Mouse (Mus musculus) cerebellum, adult 11-12 months (tissue): ENCODE measurements around the gene Mef2d.
"Not testable (repeated sequence)": the region's sequence is repeated elsewhere in the genome, so short reads cannot be mapped to it uniquely, and the experiment has no call there.

ENCODE experiments used
- DNase-seq: peaks from one replicate; pipeline ENCODE4 v3.0.0; 2022

Mef2d gene

DNA sequence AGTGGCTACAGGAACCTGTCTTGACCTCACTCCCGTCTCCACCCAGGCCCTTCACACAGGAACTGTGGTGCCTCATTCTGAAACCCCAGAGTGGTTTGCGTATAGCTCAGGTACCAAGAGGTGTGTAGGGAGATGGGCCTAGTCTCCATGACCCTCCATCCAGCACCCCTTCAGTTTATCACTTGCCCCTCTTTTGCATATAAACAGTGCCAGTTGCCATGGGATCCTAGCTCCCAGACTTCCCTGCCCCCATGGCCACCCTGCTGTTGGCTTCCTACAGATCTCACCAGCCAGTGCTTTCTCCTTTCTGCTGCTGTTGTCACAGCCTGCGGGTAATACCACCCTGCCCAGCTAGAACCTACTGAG, 8.8 kb downstream of the Mef2d start:
- no peak for DNase-seq

GRCm38 (mm10) chr3:88152056-88152455, 9.9 kb downstream of the Mef2d start:
- peak; percentile 85 for DNase-seq

GRCm38 (mm10) chr3:88153290-88154011, 11.3 kb downstream of the Mef2d start:
- no peak for DNase-seq

GRCm38 (mm10) chr3:88154236-88154635, 12.1 kb downstream of the Mef2d start:
- DNase-seq = no peak

DNA sequence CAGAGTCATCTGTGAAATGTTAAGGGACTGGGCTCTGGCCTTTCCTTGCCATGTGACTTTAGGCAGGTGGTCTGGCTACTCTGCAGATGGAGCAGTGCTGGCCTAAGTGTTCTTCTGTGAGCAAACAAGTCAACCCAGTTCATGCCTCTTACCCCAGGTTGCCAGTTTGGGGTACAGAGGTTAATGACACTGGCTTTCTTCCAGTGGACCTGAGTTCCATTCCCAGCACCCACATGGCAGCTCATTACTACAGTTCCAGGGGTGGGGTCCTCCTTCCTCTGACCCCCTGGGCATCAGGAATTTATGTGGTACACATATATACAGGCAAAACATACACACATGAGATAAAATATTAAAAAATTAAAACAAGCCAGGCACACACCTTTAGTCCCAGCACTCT, 14.6 kb downstream of the Mef2d start:
- DNase-seq = no peak

GRCm38 (mm10) chr3:88157771-88158597, 15.8 kb downstream of the Mef2d start:
- no peak for DNase-seq

GRCm38 (mm10) chr3:88158991-88159390, 16.8 kb downstream of the Mef2d start:
- peak; percentile 29 for DNase-seq

GRCm38 (mm10) chr3:88160856-88161255, 18.7 kb downstream of the Mef2d start:
- DNase-seq = no peak

DNA sequence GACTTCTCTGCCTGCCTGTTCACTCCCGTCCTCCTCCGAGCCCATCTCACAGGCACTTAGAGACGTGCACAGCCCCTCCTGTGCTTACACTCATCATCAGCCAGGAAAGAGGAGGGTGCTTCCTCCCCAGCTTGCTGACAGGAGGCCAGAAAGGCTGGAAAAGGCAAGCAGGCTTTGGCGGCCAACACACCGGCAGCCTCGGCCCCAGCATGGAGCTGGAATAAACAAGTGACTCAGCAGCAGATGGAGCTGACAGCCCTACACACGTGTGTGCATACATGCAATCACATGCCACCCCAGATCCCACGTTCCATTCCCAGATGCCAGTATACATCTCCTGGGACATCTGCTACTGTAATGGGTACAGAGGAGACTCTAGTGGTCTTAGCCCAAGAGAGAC, 20.1 kb downstream of the Mef2d start:
- DNase-seq = peak; percentile 94

GRCm38 (mm10) chr3:88162811-88163210, 20.6 kb downstream of the Mef2d start:
- DNase-seq = peak; percentile 45

- DNase-seq = peak; percentile 46
These were observed 21.7 kb downstream of the Mef2d start for GRCm38 (mm10) chr3:88163847-88164246.

DNA sequence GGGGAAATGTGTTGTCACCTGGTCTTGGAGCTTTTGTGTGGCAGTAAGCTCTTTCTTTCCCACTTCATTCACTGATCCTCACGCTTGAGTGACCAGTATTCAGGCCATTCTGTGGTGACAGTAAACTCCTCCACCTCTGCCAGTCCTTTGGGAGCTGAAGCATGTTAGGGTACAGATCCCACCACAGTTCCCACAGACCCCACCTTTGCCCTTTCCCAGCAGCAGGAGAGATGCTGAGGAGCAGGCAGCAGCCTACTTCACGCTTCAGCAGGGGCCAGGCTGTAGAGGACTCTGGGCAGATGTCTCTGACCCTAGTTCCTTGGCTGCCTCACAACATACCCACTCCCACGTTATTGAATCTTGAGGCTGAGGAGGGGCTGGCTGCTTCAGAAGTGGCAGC, 22.1 kb downstream of the Mef2d start:
- peak; percentile 25 for DNase-seq

DNA sequence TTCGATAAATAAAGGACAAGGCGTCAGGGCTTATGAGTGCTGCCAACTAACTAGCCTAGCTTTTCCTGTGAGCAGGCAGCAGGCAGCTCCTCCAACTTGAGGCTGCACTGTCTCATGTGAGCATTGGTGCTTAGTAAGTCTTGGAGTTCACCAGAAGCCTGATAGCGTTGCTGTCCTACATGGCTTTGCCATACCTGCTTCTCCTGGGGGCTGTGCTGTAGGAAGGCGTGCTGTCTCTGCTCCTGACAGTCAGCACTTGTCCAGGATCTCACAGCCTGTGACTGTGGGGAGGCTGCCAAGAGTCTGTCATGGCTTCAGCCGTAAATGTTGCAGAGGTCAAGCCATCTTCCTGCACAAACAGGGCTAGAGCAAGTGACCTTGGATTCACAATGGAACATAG, 23.9 kb downstream of the Mef2d start:
- DNase-seq = peak; percentile 54

- peak; percentile 18 for DNase-seq
These were observed 28.2 kb downstream of the Mef2d start for GRCm38 (mm10) chr3:88170361-88170760.

DNA sequence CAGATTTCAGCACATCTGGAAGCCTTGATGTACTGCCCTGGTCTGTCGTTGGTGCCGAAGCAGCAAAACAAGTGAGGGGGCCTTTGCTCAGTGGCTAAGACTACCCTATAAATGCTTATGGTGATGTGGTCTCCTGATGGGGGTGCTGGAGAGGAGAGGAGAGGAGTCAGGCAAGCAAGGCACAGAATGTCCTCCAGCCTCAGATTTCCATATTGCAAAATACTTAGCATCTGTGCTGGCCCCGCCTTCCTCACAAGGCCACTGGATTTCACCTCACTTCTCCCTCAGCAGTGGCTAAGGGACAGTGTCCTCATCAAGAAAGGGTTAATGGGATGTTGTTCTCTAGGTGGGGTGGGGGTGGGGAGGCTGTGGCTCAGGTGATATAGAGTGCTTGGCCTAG, 30.3 kb downstream of the Mef2d start:
- DNase-seq = no peak

DNA sequence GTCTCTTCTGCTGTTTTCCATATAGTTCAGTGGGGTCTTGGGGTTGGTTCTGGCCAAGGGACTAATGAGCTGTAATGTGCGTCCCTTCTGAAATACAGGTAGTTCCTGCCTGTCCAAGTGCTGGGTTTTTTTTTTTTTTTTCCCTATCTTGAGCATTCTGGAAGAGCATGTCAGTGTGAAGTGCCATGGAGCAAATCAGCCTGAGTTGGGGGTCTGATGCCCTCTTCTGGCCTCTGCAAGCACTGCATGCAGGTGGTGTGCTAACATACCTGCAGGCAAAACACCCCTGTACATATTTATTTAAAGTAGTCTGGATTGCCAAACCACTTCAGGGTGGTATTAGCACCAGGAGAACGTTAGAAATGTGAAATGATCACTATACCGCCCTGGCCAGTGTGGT, 31.2 kb downstream of the Mef2d start:
- peak; percentile 74 for DNase-seq

DNA sequence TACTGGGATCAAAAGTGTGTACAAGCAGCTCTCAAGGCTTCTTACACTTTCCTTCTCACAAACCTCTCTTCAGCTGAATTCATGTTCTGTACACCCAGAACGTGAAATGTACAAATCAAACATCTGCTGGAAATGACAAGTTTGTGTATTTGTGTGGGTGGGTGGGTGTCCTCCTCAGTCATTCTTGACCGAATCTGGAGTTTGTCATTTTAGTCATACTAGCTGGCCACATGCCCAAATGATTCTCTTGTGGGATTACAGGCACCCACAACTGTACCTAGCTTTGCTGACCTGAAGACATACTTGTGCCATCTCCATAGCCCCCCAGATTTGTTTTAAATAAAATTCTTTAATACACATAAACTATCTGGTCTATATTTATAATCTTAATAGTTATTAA, 32.7 kb downstream of the Mef2d start:
- no peak for DNase-seq

DNA sequence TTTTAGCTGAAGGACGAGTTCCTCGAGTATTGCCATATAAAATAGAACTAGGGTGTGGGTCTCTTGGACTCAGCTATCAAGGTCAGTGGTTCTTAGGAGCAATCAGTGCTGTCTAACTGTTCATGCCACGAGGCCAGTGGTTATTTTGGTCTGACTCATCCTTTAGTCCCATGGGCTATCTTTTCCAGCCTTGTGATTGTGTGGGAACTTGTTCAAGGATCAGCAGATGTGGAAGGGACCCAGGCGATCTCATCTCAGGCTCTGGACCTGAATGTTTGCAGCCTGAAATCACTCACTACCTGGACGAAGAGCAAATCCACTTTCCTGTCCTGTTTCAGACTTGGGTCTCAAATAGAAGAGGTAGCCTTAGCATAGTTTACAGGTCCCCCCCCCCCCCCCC, 34.9 kb downstream of the Mef2d start:
- DNase-seq = peak; percentile 59

- DNase-seq = peak; percentile 100
These were observed 35.6 kb downstream of the Mef2d start for GRCm38 (mm10) chr3:88177562-88178345.

- not testable (repeated sequence) for DNase-seq
These were observed 36.2 kb downstream of the Mef2d start for GRCm38 (mm10) chr3:88178346-88178733.

GRCm38 (mm10) chr3:88178986-88179385, 36.8 kb downstream of the Mef2d start:
- peak; percentile 46 for DNase-seq

DNA sequence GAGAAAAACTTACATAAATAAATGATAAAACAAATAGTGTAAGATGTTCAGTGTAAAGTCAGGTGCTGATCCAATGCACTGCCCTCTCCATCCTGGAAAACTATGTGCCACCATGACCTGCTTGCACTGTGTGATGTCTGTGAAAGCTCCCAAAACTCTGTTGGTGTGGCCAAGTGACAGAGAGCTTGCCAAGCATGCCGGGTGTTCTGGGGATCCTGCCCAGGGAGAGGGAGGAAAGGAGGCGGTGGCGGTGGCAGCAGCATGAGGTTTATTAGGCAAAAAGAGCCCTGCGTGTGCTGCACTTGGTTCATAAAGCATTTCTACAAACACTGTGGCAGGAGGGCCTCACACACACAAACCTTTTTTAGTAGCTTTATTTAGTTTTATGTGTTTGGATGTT, 39.2 kb downstream of the Mef2d start:
- peak; percentile 80 for DNase-seq

- no peak for DNase-seq
These were observed 44.3 kb downstream of the Mef2d start for GRCm38 (mm10) chr3:88186424-88186823.

DNA sequence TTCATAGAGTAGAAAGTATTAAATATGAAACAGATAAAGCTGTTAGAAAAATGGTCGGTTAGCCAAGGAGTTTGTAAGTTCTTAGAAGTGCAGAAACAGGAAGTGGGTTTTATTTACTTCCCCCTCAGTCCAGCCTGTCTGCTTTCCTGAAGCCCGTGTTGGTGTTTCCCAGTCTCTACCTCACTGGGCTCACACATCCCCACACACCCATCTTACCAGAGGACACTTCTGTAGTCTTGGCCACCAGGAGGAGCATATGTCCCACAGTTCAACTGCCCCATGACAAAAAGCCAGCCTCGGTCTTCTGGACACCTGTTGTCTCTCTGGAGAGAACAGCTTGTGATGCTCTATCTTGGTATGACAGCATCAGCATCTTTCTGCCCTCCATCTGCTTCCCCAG, 49.0 kb downstream of the Mef2d start:
- DNase-seq = no peak
